Mouse (Mus musculus): Measurements from ENCODE around the gene Zdhhc4. TPM values are rescaled to one million over a fixed set of nuclear protein-coding genes. Genes with fewer than 3 reads are reported as not detected.

Zdhhc4 gene
- polyA plus RNA-seq, 1 experiment from 2014 or later = 72.3 TPM

DNA sequence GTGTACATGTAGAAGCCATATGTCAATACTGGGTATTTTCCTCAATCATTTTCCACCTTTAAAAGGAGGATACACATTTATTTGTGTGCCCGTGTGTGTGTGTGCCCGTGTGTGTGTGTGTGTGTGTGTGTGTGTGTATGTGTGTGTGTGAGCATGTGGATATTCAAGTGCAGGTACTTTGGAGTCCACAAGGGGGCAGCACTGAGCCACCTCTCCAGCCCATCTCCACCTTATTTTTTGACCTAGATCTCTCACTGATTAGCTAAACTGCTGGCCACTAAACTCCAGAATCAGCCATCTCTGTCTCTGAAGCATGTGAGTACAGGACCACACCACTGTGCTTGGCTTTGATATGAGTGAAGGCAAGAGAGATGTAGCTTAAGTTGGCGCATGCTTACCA lies 34.2 kb downstream of the Zdhhc4 start:
- Histone ChIP-seq H3K27ac (no peak overlapping the region), H3K4me3 (no peak overlapping the region), H3K27me3 (peaks cover 48% of the 10 kb centered on the region), H3K4me1 (peaks cover 21% of the 10 kb centered on the region), H3K36me3 (peaks cover 17% of the 10 kb centered on the region), H3K9ac (no peak overlapping the region), H3K9me3 (no peaks in the 10 kb centered on the region), H3K4me2 (no peak overlapping the region)
- no peak for ATAC-seq (ENCODE audit: insufficient number of reproducible peaks, low FRiP score, low TSS enrichment, low read depth)
- 89% methylated on average over 3 of the region's 3 CpGs for WGBS

DNA sequence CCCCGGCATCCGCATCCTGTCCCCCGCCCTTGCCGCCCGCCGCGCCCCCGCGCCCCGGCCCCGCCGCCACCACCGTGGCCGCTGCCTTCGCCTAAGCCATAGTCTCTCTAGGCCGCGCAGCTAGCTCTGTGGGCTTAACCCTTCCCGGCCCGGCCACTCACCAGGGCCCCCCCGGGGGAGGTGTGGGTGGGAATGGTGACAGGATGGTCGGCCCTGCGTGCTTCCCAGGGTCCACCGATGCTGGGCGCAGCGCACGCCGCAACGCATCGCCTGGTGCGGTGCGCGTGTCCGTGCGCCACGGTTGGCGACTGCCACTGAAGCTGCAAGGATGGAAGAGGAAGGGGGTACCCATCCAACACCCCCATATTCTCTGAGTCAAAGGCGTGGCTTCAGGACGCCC lies 35.7 kb downstream of the Zdhhc4 start, which contains the start of gene Zfp853:
Gene Zfp853, minus strand, starts transcription at position 220 of the 400 bp plus-strand sequence.
- ATAC-seq (ENCODE audit: insufficient number of reproducible peaks, low FRiP score, low TSS enrichment, low read depth) = no peak
- Histone ChIP-seq H3K27ac (no peak within 1 kb of the TSS), H3K9me3 (no peaks in the 10 kb centered on the region), H3K27me3 (peaks cover 63% of the 10 kb centered on the region), H3K4me2 (peak within 1 kb of the TSS; percentile 92), H3K36me3 (peaks cover 4% of the 10 kb centered on the region), H3K4me1 (peaks cover 26% of the 10 kb centered on the region), H3K9ac (peak within 1 kb of the TSS; percentile 47), H3K4me3 (peak within 1 kb of the TSS; percentile 55)
- 5% methylated on average over 31 of the region's 38 CpGs for WGBS

DNA sequence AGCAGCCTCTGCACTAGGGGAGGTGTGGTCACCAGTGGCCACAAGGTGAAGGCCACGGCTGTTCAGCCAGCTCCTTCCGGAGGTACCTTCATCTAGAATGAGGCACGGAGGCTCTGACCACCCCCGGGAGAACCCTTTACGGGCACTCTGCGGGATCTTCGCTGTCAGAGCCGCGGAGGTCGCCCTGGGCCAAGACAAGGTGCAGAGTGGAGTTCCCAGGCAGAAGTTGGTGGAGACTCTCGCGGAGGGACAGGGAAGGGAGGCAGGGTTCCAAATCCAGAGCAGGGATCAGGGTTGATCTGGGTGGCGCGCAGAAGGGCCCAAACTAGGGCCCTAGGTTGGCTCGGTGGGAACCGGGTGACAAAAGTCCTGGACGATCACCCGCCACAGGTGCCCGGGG lies 36.2 kb downstream of the Zdhhc4 start:
- Histone ChIP-seq H3K4me3 (peak overlapping the region; percentile 55), H3K9me3 (no peaks in the 10 kb centered on the region), H3K9ac (peak overlapping the region; percentile 47), H3K36me3 (no peaks in the 10 kb centered on the region; the same call in none of the 2 replicates), H3K4me1 (peaks cover 32% of the 10 kb centered on the region), H3K4me2 (peak overlapping the region; percentile 92), H3K27me3 (peaks cover 68% of the 10 kb centered on the region), H3K27ac (no peak overlapping the region)
- no peak for ATAC-seq (ENCODE audit: insufficient number of reproducible peaks, low FRiP score, low TSS enrichment, low read depth)
- WGBS = 2% methylated on average over 19 of the region's 19 CpGs

DNA sequence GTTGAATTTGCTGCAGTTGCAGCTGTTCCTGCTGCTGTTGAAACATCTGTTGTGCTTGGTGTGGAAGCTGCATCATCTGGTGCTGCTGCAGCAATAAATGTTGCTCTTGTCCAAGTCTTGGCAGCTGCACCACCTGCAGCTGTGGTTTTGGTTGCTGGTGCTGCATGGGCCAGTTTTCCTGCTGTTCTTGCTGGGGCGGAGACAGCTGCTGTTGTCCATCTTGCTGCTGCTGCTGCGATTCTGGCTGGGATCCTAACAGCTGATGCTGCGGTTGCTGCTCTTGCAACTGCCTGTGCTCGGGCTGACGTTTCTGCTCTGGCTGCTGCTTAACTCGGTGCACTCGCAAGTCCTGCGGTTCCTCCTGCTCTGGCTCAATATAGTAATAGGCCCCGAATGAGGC lies 39.8 kb downstream of the Zdhhc4 start:
- H3K4me3 ChIP-seq = no peak overlapping the region
- no peak overlapping the region for H3K27ac ChIP-seq
- WGBS = 72% methylated on average over 9 of the region's 9 CpGs
- no peak for ATAC-seq (ENCODE audit: insufficient number of reproducible peaks, low FRiP score, low TSS enrichment, low read depth)
- H3K9ac ChIP-seq = no peak overlapping the region
- H3K27me3 ChIP-seq = peaks cover 89% of the 10 kb centered on the region
- H3K36me3 ChIP-seq = no peaks in the 10 kb centered on the region; the same call in none of the 2 replicates
- no peaks in the 10 kb centered on the region for H3K9me3 ChIP-seq
- no peak overlapping the region for H3K4me2 ChIP-seq
- peaks cover 35% of the 10 kb centered on the region for H3K4me1 ChIP-seq

DNA sequence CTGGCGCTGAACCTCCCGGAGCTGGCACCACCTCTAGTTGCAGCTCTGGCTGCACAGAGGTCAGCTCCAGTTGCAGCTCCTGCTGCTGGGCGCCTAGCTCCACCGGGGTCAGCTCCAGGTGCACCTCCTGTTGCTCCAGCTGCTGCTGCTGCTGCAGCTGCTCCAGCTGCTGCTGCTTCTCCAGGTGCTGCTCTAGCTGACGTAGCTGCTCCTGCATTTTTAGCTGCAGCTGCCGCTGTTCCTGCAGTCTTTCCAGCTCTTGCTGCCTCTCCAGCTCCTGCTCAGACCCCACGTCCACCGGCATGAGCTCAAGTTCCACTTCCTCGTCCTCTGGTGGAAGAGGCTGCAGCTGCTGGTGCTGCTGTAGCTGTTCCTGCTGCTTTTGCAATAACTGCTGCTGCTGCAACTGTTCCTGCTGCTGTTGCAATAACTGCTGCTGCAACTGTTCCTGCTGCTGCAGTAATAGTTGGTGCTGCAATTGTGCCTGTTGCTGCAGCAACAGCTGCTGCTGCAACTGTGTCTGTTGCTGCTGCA lies 40.6 kb downstream of the Zdhhc4 start:
- Histone ChIP-seq H3K27ac (no peak overlapping the region), H3K4me3 (peak overlapping the region; percentile 21), H3K36me3 (no peaks in the 10 kb centered on the region; the same call in none of the 2 replicates), H3K9ac (no peak overlapping the region), H3K27me3 (peaks cover 80% of the 10 kb centered on the region), H3K9me3 (no peaks in the 10 kb centered on the region), H3K4me1 (peaks cover 26% of the 10 kb centered on the region), H3K4me2 (peak overlapping the region; percentile 45; the same call in 1 of the 2 replicates)
- 13% methylated on average over 9 of the region's 9 CpGs for WGBS
- no peak for ATAC-seq (ENCODE audit: insufficient number of reproducible peaks, low FRiP score, low TSS enrichment, low read depth)

DNA sequence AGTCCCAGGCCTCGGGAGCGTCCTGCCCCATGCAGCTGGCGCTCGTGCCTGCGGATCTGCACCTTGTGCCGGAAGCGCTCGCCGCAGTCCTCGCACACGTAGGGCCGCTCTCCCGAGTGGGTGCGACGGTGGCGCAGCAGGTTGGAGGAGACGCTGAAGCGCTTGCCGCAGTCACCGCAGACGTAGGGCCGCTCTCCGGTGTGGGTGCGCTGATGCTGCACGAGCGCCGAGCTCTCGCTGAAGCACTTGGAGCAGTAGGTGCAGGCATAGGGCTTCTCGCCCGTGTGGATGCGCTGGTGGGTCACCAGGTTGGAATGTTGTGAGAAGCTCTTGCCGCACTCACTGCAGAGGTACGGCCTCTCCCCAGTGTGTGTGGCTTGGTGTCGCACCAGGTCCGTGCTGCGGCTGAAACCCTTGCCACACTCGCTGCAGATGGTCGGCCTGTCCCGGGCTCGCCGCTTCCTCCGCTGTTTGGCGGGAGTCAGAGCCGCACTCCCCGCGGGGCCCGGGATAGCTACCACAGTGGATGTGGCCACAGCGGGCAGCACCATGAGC lies 41.2 kb downstream of the Zdhhc4 start:
- 9% methylated on average over 48 of the region's 48 CpGs for WGBS
- Histone ChIP-seq H3K27ac (no peak overlapping the region), H3K9me3 (no peaks in the 10 kb centered on the region), H3K4me2 (peak overlapping the region; percentile 45), H3K4me3 (peak overlapping the region; percentile 21), H3K27me3 (peaks cover 75% of the 10 kb centered on the region), H3K4me1 (peaks cover 20% of the 10 kb centered on the region), H3K36me3 (no peaks in the 10 kb centered on the region; the same call in none of the 2 replicates), H3K9ac (no peak overlapping the region)
- no peak for ATAC-seq (ENCODE audit: insufficient number of reproducible peaks, low FRiP score, low TSS enrichment, low read depth)

DNA sequence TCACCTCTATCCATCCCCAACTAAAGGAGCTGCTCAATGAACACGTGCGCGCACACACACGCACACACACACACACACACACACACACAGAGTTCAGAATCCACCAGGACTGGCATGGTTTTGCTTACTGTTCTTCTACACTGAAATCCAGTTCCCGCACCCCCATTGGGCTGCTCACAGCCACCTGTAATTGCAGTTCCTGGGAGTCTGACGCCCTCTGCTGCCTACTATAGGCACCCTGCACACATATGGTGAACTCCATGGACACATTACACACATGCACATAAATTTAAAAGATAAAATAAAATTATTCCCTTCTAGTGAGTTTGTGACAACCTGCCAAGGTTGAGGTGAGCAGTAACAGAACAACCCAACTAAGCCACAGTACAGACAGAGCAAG lies 44.3 kb downstream of the Zdhhc4 start:
- Histone ChIP-seq H3K4me3 (no peak overlapping the region), H3K9me3 (no peaks in the 10 kb centered on the region), H3K9ac (no peak overlapping the region), H3K36me3 (no peaks in the 10 kb centered on the region; the same call in none of the 2 replicates), H3K27ac (no peak overlapping the region), H3K27me3 (peaks cover 53% of the 10 kb centered on the region), H3K4me2 (no peak overlapping the region), H3K4me1 (peaks cover 15% of the 10 kb centered on the region)
- WGBS = 43% methylated on average over 6 of the region's 6 CpGs
- ATAC-seq (ENCODE audit: insufficient number of reproducible peaks, low FRiP score, low TSS enrichment, low read depth) = no peak

DNA sequence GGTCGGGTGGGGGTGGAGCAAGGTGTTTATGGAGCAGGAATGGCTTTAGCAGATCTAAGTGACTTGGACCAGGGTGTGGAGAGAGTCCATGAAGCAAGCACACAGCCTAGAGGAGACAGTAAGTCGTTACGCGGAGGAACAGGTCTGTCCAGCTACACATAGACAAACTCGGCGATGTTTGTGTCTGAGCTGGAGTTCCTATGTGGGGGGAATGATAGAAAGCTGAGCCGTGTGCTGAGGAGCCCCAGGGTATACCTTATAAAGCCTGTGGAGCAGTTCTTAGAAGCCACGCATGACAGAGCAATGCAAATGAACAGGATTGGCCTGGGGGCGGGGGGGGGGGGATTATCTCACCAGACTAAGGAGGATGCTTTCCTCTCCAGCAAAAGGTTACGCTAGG lies 49.8 kb downstream of the Zdhhc4 start:
- 35% methylated on average over 10 of the region's 10 CpGs for WGBS
- no peak overlapping the region for H3K4me2 ChIP-seq
- H3K9me3 ChIP-seq = no peaks in the 10 kb centered on the region
- ATAC-seq (ENCODE audit: insufficient number of reproducible peaks, low FRiP score, low TSS enrichment, low read depth) = no peak
- no peak overlapping the region for H3K27ac ChIP-seq
- no peaks in the 10 kb centered on the region for H3K4me1 ChIP-seq
- H3K9ac ChIP-seq = no peak overlapping the region
- no peak overlapping the region for H3K4me3 ChIP-seq
- no peaks in the 10 kb centered on the region for H3K36me3 ChIP-seq
- H3K27me3 ChIP-seq = peaks cover 28% of the 10 kb centered on the region

DNA sequence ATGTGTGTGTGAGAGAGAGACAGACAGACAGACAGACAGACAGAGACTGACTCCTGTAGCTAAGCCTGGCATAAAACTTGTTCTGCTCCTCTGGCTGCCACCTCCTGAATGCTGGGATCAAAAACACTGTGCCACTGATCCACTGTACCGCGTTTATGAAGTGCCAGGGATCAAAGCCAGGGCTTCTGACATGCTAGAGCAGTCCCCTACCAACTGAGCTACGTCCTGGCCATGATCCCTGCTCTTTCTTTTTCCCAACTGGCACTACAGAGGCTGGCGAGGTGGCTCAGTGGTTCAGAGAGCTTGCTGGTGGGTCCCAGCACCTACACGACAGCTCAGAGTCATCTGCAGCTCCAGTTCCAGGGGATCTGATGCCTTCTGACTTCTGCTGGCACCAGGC lies 53.3 kb downstream of the Zdhhc4 start:
- Histone ChIP-seq H3K4me1 (peaks cover 7% of the 10 kb centered on the region), H3K27me3 (peaks cover 26% of the 10 kb centered on the region), H3K9me3 (no peaks in the 10 kb centered on the region), H3K4me2 (no peak overlapping the region), H3K4me3 (no peak overlapping the region), H3K36me3 (no peaks in the 10 kb centered on the region), H3K9ac (0 out of 2 replicates have a peak overlapping the region, but pooled peaks have one; percentile 10), H3K27ac (no peak overlapping the region)
- 51% methylated on average over 5 of the region's 5 CpGs for WGBS
- ATAC-seq (ENCODE audit: insufficient number of reproducible peaks, low FRiP score, low TSS enrichment, low read depth) = no peak

DNA sequence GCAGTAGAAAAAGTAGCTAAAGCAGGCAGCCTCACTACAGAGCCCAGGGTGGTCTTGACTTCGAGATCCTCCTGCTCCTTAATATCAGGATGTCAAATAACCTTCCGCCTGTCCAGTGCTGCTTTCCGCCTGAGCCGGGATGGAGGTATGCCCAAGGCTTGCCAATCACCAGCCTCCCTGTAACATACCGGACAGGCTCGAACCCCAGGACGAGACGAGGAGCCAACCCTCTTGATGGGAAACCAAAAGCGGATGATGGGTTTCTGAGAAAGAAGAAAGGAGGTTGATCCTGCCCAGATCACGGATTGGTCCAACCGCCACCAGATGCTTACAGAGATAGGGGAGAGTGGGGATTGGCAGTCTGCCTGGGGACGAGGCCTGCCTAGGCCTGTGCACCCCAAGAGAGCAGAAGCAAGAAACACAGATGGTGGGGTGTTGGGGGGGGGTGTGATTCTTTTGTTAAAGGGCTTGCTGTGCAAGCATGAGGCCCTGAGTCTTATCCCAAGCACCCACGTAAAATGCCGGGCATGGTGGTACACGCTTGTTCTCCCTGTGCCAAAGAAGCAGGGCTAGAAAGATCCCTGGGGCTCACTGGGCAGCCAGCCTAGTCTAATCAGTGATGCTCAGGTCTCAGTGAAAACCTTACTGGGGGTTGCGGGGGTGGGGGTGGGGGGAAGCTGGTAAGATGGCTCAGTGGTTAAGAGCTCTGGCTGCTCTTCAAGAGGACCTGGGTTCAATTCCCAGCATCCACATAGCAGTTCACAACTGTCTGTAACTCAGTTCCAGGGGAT lies 56.3 kb downstream of the Zdhhc4 start:
- Histone ChIP-seq H3K4me2 (no peak overlapping the region), H3K36me3 (no peaks in the 10 kb centered on the region), H3K27ac (no peak overlapping the region), H3K9me3 (no peaks in the 10 kb centered on the region), H3K4me3 (no peak overlapping the region), H3K27me3 (0 out of 2 replicates have a peak, but pooled peaks cover 12% of the 10 kb centered on the region), H3K9ac (no peak overlapping the region), H3K4me1 (peaks cover 26% of the 10 kb centered on the region)
- no peak for ATAC-seq (ENCODE audit: insufficient number of reproducible peaks, low FRiP score, low TSS enrichment, low read depth)
- WGBS = 83% methylated on average over 16 of the region's 16 CpGs

DNA sequence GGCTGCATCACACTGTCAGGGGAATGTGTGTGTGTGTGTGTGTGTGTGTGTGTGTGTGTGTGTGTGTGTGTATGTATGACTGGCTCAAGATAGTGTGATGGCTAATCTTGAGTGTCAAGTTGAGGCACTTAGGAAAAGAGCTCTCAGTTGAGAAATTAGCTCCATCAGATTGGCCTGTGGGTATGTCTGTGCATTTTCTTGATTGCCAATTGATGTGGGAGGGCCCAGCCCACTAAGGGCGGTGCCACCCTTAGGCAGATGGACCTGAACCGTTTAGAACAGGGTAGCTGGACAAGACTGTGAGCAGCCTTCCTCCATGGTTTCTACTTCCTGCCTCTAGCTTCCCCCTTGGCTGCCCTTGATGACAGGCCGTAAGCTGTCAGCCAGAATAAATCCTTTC lies 56.9 kb downstream of the Zdhhc4 start:
- H3K4me3 ChIP-seq = no peak overlapping the region
- no peak for ATAC-seq (ENCODE audit: insufficient number of reproducible peaks, low FRiP score, low TSS enrichment, low read depth)
- H3K27ac ChIP-seq = no peak overlapping the region
- H3K27me3 ChIP-seq = 0 out of 2 replicates have a peak, but pooled peaks cover 8% of the 10 kb centered on the region
- H3K9me3 ChIP-seq = no peaks in the 10 kb centered on the region
- no peaks in the 10 kb centered on the region for H3K36me3 ChIP-seq
- no peak overlapping the region for H3K4me2 ChIP-seq
- peaks cover 26% of the 10 kb centered on the region for H3K4me1 ChIP-seq
- no peak overlapping the region for H3K9ac ChIP-seq
- 61% methylated on average over 3 of the region's 3 CpGs for WGBS

DNA sequence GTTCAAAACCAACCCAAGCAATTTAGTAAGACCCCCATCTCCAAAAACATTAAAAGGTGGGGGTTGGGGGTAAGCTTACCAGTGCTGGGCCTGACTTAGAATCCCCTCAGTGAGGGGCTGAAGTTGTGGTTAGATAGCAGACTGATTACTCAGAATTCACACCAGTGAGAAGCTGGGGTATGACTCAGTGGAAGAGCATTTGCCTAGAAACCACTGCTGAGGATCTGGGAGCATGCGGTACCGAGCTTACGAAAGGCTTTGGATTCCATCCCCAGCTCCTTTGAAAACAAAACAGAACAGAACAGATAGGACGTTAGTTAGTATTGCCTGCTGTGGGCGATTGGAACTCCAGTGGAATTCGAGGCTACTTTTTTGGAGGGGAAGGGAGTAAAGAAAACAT lies 57.4 kb downstream of the Zdhhc4 start:
- H3K9me3 ChIP-seq = no peaks in the 10 kb centered on the region
- H3K4me1 ChIP-seq = peaks cover 26% of the 10 kb centered on the region
- 82% methylated on average over 6 of the region's 6 CpGs for WGBS
- H3K9ac ChIP-seq = no peak overlapping the region
- H3K4me2 ChIP-seq = no peak overlapping the region
- H3K4me3 ChIP-seq = no peak overlapping the region
- no peaks in the 10 kb centered on the region for H3K36me3 ChIP-seq
- 0 out of 2 replicates have a peak, but pooled peaks cover 8% of the 10 kb centered on the region for H3K27me3 ChIP-seq
- ATAC-seq (ENCODE audit: insufficient number of reproducible peaks, low FRiP score, low TSS enrichment, low read depth) = no peak
- H3K27ac ChIP-seq = no peak overlapping the region
